Mouse (Mus musculus): ENCODE data around the gene Adgrg1. TPM values are rescaled to one million over a fixed set of nuclear protein-coding genes. Genes with fewer than 3 reads are reported as not detected.
A peak's percentile ranks its signal among the peaks of the same experiment; 100 is the strongest.
"Not testable (repeated sequence)": the region's sequence is repeated elsewhere in the genome, so short reads cannot be mapped to it uniquely, and the experiment has no call there.

Adgrg1 gene
- total and polyA plus RNA-seq, 2 experiments from 2014 or later, result 101 to 188 TPM

DNA sequence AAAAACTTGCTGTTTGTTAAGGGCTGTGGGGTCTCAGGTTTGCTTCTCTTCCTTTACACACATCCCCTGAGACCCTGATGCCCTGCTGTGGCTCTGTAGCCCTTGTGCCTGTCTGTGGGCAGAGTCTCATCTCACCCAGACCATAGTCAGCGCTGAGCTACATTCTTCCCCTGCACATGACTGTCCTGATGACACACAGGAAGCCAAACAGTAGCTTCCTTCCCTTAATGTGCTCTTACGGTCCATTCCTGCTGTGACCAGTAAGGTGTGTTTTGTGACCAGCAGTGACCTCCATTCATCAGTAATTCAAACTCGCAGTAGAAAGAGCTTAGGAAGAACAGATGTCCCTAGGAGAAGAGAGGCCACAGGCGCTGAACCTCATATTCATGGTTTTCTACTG, 49.8 kb downstream of the Adgrg1 start:
- 78% methylated on average over 4 of the region's 4 CpGs for WGBS
- DNase-seq (no peak), ATAC-seq (no peak)
- no peak overlapping the region for H3K4me3 ChIP-seq (ENCODE audit: low read depth, low read length)
- H3K9me3 ChIP-seq (ENCODE audit: low read length), result no peaks in the 10 kb centered on the region
- no peaks in the 10 kb centered on the region for H3K4me1 ChIP-seq (ENCODE audit: insufficient read depth)
- no peak overlapping the region for H3K4me2 ChIP-seq (ENCODE audit: low read depth)
- no peak overlapping the region for H3K27ac ChIP-seq (ENCODE audit: low read depth, low read length)
- no peak for TF ChIP-seq CTCF (IDR thresholded peaks at IDR 0.05; ENCODE audit: low read depth)
- no peaks in the 10 kb centered on the region for H3K27me3 ChIP-seq (ENCODE audit: insufficient read depth, low read length)
- H3K9ac ChIP-seq, result no peak overlapping the region
- H3K36me3 ChIP-seq (ENCODE audit: insufficient read depth), result no peaks in the 10 kb centered on the region

DNA sequence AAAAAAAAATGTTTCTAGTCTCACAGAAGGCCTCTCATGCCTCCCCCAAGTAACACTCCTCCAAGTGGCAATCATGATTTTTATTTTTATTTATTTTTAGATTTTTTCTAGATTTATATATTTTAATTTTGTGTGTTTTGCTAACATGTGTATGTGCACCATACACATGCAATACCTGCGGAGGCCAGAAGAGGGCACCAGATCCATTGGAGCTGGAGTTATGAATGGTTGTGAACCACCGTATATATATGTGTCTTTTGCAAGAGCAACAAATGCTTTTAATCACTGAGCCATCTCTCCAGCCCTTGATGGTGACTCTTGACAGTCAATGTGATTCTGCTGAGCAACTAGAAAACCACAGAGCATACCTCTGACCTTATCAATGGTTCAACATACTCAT, 50.9 kb downstream of the Adgrg1 start:
- Histone ChIP-seq H3K4me2 (ENCODE audit: low read depth) (no peak overlapping the region), H3K27ac (ENCODE audit: low read depth, low read length) (no peak overlapping the region), H3K4me3 (ENCODE audit: low read depth, low read length) (no peak overlapping the region), H3K27me3 (ENCODE audit: insufficient read depth, low read length) (no peaks in the 10 kb centered on the region), H3K36me3 (ENCODE audit: insufficient read depth) (no peaks in the 10 kb centered on the region), H3K9me3 (ENCODE audit: low read length) (no peaks in the 10 kb centered on the region), H3K9ac (no peak overlapping the region), H3K4me1 (ENCODE audit: insufficient read depth) (no peaks in the 10 kb centered on the region)
- WGBS, result 73% methylated on average over 2 of the region's 2 CpGs
- 0 out of 2 replicates have a peak, but pooled peaks have one; percentile 47 for ATAC-seq
- peak; percentile 68 for TF ChIP-seq CTCF (IDR thresholded peaks at IDR 0.05; ENCODE audit: low read depth)
- peak; percentile 52 for DNase-seq

DNA sequence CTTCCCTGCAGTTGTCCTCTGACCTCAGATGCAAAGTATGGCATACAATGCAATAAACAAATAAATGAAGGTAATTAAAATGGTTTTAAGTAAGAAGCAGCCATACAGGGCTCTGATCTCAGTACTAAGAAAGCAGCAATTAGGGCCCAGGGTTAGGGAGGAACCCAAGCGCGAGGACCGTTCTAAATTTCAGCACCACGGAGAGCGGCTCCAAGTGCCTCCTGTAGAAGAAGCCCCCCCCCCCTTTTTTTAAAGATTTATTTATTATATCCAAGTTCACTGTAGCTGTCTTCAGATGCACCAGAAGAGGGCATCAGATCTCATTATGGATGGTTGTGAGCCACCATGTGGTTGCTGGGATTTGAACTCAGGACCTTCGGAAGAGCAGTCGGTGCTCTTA, 53.8 kb downstream of the Adgrg1 start:
- H3K9ac ChIP-seq; H3K27me3 ChIP-seq (ENCODE audit: insufficient read depth, low read length); H3K27ac ChIP-seq (ENCODE audit: low read depth, low read length); ATAC-seq; H3K4me3 ChIP-seq (ENCODE audit: low read depth, low read length); DNase-seq; H3K4me2 ChIP-seq (ENCODE audit: low read depth); H3K4me1 ChIP-seq (ENCODE audit: insufficient read depth); H3K9me3 ChIP-seq (ENCODE audit: low read length); H3K36me3 ChIP-seq (ENCODE audit: insufficient read depth): not testable (repeated sequence)
- 63% methylated on average over 7 of the region's 7 CpGs for WGBS

DNA sequence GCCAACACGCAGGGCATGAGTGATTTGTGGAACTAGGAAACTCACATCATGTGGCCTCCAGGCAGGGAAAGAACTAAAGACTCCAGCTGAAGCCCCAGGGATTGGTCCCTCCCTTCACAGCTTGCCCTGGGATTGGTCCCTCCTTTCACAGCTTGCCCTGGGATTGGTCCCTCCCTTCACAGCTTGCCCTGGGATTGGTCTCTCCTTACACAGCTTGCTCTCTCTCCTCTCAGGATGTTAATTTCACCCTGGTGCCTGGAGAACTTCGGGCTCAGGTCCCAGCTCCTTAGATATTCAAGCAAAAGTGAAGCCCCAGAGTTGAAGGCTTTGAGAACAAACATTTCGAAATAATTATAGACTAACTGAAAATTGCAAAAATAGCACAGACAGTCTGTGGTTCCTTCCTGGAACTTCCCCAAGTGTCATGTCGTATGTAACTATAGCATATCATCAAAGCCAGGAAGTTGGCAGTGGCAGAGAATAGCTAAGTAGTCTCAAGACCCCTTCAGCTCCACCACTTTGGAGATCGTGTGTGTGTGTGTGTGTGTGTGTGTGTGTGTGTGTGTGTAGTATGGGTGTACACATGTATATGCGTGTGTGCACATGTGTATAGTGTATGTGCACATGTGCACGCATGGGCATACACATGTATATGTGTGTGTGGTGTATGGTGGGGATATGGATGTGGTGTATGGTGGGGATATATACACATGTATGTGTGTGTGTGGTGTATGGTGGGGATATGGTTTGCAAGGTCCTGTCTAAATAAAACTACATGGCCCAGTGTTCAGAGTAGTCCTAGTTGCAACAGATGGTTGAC, 62.8 kb downstream of the Adgrg1 start:
- Histone ChIP-seq H3K4me3 (ENCODE audit: low read depth, low read length) (no peak overlapping the region), H3K4me1 (ENCODE audit: insufficient read depth) (peaks cover 4% of the 10 kb centered on the region; the same call in 1 of the 2 replicates), H3K27me3 (ENCODE audit: insufficient read depth, low read length) (no peaks in the 10 kb centered on the region), H3K27ac (ENCODE audit: low read depth, low read length) (peak overlapping the region; percentile 69; the same call in 1 of the 2 replicates), H3K4me2 (ENCODE audit: low read depth) (no peak overlapping the region), H3K36me3 (ENCODE audit: insufficient read depth) (no peaks in the 10 kb centered on the region), H3K9ac (no peak overlapping the region), H3K9me3 (ENCODE audit: low read length) (no peaks in the 10 kb centered on the region)
- DNase-seq, result peak; percentile 83
- ATAC-seq, result peak; percentile 99
- no peak for TF ChIP-seq CTCF (IDR thresholded peaks at IDR 0.05; ENCODE audit: low read depth)
- WGBS, result 51% methylated on average over 7 of the region's 7 CpGs

DNA sequence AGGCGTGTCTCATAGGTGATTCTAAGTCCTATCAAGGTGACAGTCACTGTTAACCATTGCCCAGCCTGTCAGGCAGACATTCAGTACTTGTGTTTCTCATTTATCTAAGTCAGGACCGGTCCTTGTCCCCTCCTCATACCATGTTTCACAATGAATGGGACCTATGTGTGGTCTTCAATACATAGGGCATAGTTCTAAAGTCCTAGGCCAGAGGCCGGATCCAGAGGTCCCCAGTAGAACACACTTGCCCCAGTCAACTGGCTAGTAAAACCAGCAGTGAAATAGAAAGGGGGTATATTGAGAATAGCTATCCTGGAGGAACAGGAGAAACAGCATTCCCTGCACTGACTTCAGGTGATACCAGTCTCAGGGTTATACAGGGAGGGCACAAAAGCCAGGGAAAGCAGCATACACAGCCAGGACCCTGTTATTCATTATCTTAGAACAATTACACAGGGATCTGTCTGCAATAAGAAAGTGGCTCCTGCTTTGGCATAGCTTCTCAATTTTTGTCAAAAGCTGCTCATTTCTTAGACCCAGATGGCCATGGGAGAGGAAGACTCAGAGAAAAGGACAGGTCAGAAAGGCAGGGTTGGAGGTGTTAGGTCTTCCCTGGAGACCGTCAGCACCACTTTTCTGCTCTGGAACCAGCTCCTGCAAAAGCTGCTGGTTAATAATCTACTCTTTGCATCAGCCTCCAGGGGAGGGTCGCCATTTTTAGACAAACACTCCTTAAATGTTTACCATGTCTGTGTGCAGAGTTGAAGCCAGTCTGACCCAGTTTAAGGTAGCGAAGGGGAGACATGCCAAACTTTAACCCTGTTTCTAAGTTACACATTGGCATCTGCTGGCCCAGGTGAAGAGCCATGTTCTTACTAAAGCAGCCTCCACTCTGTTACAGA, 67.6 kb downstream of the Adgrg1 start:
- Histone ChIP-seq H3K36me3 (ENCODE audit: insufficient read depth) (no peaks in the 10 kb centered on the region), H3K27ac (ENCODE audit: low read depth, low read length) (no peak overlapping the region), H3K4me1 (ENCODE audit: insufficient read depth) (no peaks in the 10 kb centered on the region), H3K4me3 (ENCODE audit: low read depth, low read length) (no peak overlapping the region), H3K27me3 (ENCODE audit: insufficient read depth, low read length) (no peaks in the 10 kb centered on the region), H3K9ac (no peak overlapping the region), H3K9me3 (ENCODE audit: low read length) (no peaks in the 10 kb centered on the region), H3K4me2 (ENCODE audit: low read depth) (no peak overlapping the region)
- ATAC-seq, result no peak
- WGBS, result 78% methylated on average over 6 of the region's 6 CpGs
- DNase-seq, result no peak
- no peak for TF ChIP-seq CTCF (IDR thresholded peaks at IDR 0.05; ENCODE audit: low read depth)

DNA sequence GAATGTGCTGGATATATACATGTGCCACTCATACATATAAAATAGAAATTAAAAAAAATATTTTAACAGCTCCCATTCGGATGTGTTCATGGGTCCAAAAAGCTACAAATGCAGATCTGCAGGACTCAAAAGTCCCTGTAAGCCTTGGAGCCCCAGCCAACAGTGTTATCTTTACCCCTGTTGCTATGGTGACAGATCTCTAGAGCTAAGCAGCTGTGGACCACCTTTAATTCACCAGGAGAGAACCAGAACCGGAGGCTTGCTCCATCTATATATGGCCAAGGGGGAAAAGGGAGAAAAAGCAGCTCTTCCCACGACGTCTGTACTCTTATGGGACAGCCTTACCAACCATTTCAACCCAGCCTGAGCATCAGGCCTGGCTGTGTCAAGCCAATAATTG, 70.3 kb downstream of the Adgrg1 start:
- Histone ChIP-seq H3K36me3 (ENCODE audit: insufficient read depth) (no peaks in the 10 kb centered on the region), H3K4me2 (ENCODE audit: low read depth) (no peak overlapping the region), H3K4me1 (ENCODE audit: insufficient read depth) (0 out of 2 replicates have a peak, but pooled peaks cover 3% of the 10 kb centered on the region), H3K9me3 (ENCODE audit: low read length) (no peaks in the 10 kb centered on the region), H3K4me3 (ENCODE audit: low read depth, low read length) (no peak overlapping the region), H3K9ac (no peak overlapping the region), H3K27me3 (ENCODE audit: insufficient read depth, low read length) (no peaks in the 10 kb centered on the region), H3K27ac (ENCODE audit: low read depth, low read length) (no peak overlapping the region)
- no peak for DNase-seq
- no peak for TF ChIP-seq CTCF (IDR thresholded peaks at IDR 0.05; ENCODE audit: low read depth)
- 51% methylated on average over 4 of the region's 4 CpGs for WGBS
- peak; percentile 62 for ATAC-seq

DNA sequence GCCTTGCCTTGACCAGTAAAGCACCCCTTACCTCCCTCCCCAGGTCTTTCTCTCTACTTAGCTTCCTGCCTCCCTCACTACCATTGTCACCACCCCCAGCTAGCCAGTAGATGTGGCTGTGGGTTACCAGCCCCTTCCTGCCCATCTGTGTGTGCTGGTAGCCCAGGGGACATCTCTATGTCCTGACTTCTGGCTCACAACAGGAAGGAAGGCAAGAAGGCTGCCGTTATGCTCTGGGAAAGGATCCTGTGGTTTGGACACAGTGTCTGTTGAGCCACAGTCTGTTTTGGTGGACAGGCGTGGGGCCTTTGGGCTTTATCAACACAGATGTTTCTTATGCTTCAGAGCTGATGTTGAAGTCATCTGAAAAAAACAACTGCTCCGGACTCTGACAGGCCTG, 72.4 kb downstream of the Adgrg1 start:
- Histone ChIP-seq H3K4me3 (ENCODE audit: low read depth, low read length) (no peak overlapping the region), H3K9me3 (ENCODE audit: low read length) (no peaks in the 10 kb centered on the region), H3K4me2 (ENCODE audit: low read depth) (no peak overlapping the region), H3K36me3 (ENCODE audit: insufficient read depth) (no peaks in the 10 kb centered on the region), H3K9ac (no peak overlapping the region), H3K27ac (ENCODE audit: low read depth, low read length) (no peak overlapping the region), H3K27me3 (ENCODE audit: insufficient read depth, low read length) (no peaks in the 10 kb centered on the region), H3K4me1 (ENCODE audit: insufficient read depth) (0 out of 2 replicates have a peak, but pooled peaks cover 3% of the 10 kb centered on the region)
- DNase-seq (no peak), ATAC-seq (no peak)
- 76% methylated on average over 3 of the region's 3 CpGs for WGBS
- TF ChIP-seq CTCF (IDR thresholded peaks at IDR 0.05; ENCODE audit: low read depth), result no peak
